Comparison of ENCODE assay signal across 14 mouse cellular contexts in genomic region chr11:115421972-115422371, GRCm38 (mm10). TPM values are rescaled to one million over a fixed set of nuclear protein-coding genes. Genes with fewer than 3 reads are reported as not detected.
DNase-seq lines count a peak whose midpoint lies in the region; ATAC-seq and TF ChIP-seq lines count a peak whose summit lies in the region.
"Had no signal": no experiment of that assay in that cellular context is flagged by ENCODE, and none has a peak within 500 bp of the region (broad histone marks: within the 10 kb centered on the region; RNA-seq: fewer than 3 reads in every experiment).

No protein-coding gene starts in this region.

- 91% methylated on average over 16 of the region's 16 CpGs for WGBS in hindbrain, embryonic 12.5 days
- 91% methylated on average over 16 of the region's 16 CpGs for WGBS in hindbrain, embryonic 13.5 days
- 86% methylated on average over 16 of the region's 16 CpGs for WGBS in midbrain, embryonic 15.5 days
- WGBS in midbrain, embryonic 16.5 days = 90% methylated on average over 16 of the region's 16 CpGs
- 84% methylated on average over 16 of the region's 16 CpGs for WGBS in stomach, postnatal 0 days

- H3K4me1 ChIP-seq in hindbrain, embryonic 12.5 days = peaks cover 23% of the 10 kb centered on the region
- peaks cover 43% of the 10 kb centered on the region for H3K4me1 ChIP-seq in hindbrain, embryonic 13.5 days (replicated peaks)
- H3K4me1 ChIP-seq in midbrain, embryonic 15.5 days = peaks cover 35% of the 10 kb centered on the region
- H3K4me1 ChIP-seq in midbrain, embryonic 16.5 days (ENCODE audit: control insufficient read depth, insufficient read depth, low read length) = peaks cover 24% of the 10 kb centered on the region
- H3K4me1 ChIP-seq in MEL (ENCODE audit: control insufficient read depth in 1 of 2, insufficient read depth in 2 of 2, low read length in 2 of 2) = peaks cover 0 to 18% of the 10 kb centered on the region in 2 experiments; a peak in 3 of 4 replicates
- peaks cover 8% of the 10 kb centered on the region; the same call in 1 of the 2 replicates for H3K4me1 ChIP-seq in stomach, postnatal 0 days (replicated peaks; ENCODE audit: control insufficient read depth, insufficient read depth)

- H3K27ac ChIP-seq in hindbrain, embryonic 12.5 days = no peak overlapping the region
- no peak overlapping the region for H3K27ac ChIP-seq in hindbrain, embryonic 13.5 days
- H3K27ac ChIP-seq in midbrain, embryonic 15.5 days = no peak overlapping the region
- no peak overlapping the region for H3K27ac ChIP-seq in midbrain, embryonic 16.5 days (ENCODE audit: low read length)
- no peak overlapping the region for H3K27ac ChIP-seq in MEL (ENCODE audit: control insufficient read depth, low read depth, low read length)
- H3K27ac ChIP-seq in stomach, postnatal 0 days (replicated peaks) = no peak overlapping the region

- peaks cover 30% of the 10 kb centered on the region for H3K79me2 ChIP-seq in MEL (ENCODE audit: control insufficient read depth, insufficient read depth, low read length, poor library complexity)

- no peak for TF ChIP-seq EP300 in MEL (IDR thresholded peaks at IDR 0.05; ENCODE audit: low read depth in 1 of 2, low read length in 2 of 2)
- TF ChIP-seq EP300 in stomach, postnatal 0 days (optimal IDR thresholded peaks at IDR 0.05) = no peak

- no peak for ATAC-seq in hindbrain, embryonic 12.5 days (ENCODE audit: low FRiP score)
- no peak for ATAC-seq in hindbrain, embryonic 13.5 days (ENCODE audit: low FRiP score)
- ATAC-seq in midbrain, embryonic 15.5 days (replicated peaks) = no peak
- ATAC-seq in midbrain, embryonic 16.5 days = no peak
- no peak for ATAC-seq in stomach, postnatal 0 days (ENCODE audit: low FRiP score, low TSS enrichment)
- ATAC-seq: inflammation-experienced regulatory T-cells, adult 6 months had no signal

- 0 out of 2 replicates have a peak overlapping the region, but pooled peaks have one; percentile 24 for H3K9ac ChIP-seq in hindbrain, embryonic 12.5 days
- H3K9ac ChIP-seq in hindbrain, embryonic 13.5 days = no peak overlapping the region
- no peak overlapping the region for H3K9ac ChIP-seq in midbrain, embryonic 15.5 days
- H3K9ac ChIP-seq in midbrain, embryonic 16.5 days (ENCODE audit: low read depth, low read length) = no peak overlapping the region
- no peak overlapping the region for H3K9ac ChIP-seq in MEL (ENCODE audit: control insufficient read depth, low read depth, low read length, poor library complexity, severe bottlenecking)
- H3K9ac ChIP-seq in stomach, postnatal 0 days (ENCODE audit: low read length) = no peak overlapping the region

- no peaks in the 10 kb centered on the region for H3K9me3 ChIP-seq in hindbrain, embryonic 12.5 days (replicated peaks)
- H3K9me3 ChIP-seq in hindbrain, embryonic 13.5 days = no peaks in the 10 kb centered on the region
- H3K9me3 ChIP-seq in midbrain, embryonic 15.5 days = no peaks in the 10 kb centered on the region
- H3K9me3 ChIP-seq in midbrain, embryonic 16.5 days (replicated peaks; ENCODE audit: control insufficient read depth, low read length, poor library complexity, severe bottlenecking) = no peaks in the 10 kb centered on the region
- H3K9me3 ChIP-seq in MEL (replicated peaks; ENCODE audit: insufficient read depth, low read length) = no peaks in the 10 kb centered on the region
- no peaks in the 10 kb centered on the region for H3K9me3 ChIP-seq in stomach, postnatal 0 days (ENCODE audit: control insufficient read depth, low read length)

- no peak for TF ChIP-seq POLR2A in MEL (IDR thresholded peaks at IDR 0.05; ENCODE audit: control insufficient read depth in 1 of 2, insufficient read depth in 1 of 2, low read depth in 1 of 2, low read length in 2 of 2, poor library complexity in 1 of 2)

- DNase-seq in MEL (ENCODE audit: low read depth, low spot score) = no peak
- no peak for DNase-seq in stomach, postnatal 0 days (ENCODE audit: low spot score)
- DNase-seq in lung, postnatal 10 days = no peak
- DNase-seq: cerebellum, adult 18-20 months; kidney, postnatal 10 days; lung, adult 2 months had no signal

- no peaks in the 10 kb centered on the region for H3K27me3 ChIP-seq in hindbrain, embryonic 12.5 days
- H3K27me3 ChIP-seq in hindbrain, embryonic 13.5 days = no peaks in the 10 kb centered on the region
- no peaks in the 10 kb centered on the region for H3K27me3 ChIP-seq in midbrain, embryonic 15.5 days (replicated peaks)
- H3K27me3 ChIP-seq in midbrain, embryonic 16.5 days (ENCODE audit: control insufficient read depth, insufficient read depth, low read depth, low read length) = no peaks in the 10 kb centered on the region
- H3K27me3 ChIP-seq in MEL (ENCODE audit: control insufficient read depth in 1 of 2, insufficient read depth in 2 of 2, low read length in 2 of 2) = no peaks in the 10 kb centered on the region
- no peaks in the 10 kb centered on the region for H3K27me3 ChIP-seq in stomach, postnatal 0 days (ENCODE audit: control insufficient read depth, insufficient read depth, low read length)

- TF ChIP-seq CTCF in MEL (IDR thresholded peaks at IDR 0.05 in 2 of 3, conservative IDR thresholded peaks at IDR 0.05 in 1 of 3; ENCODE audit: control insufficient read depth in 1 of 3, insufficient read depth in 1 of 3, low read depth in 2 of 3, low read length in 3 of 3, poor library complexity in 1 of 3, severe bottlenecking in 1 of 3) = no peak
- TF ChIP-seq CTCF in stomach, postnatal 0 days (IDR thresholded peaks at IDR 0.05; ENCODE audit: low read depth) = no peak

- H3K4me3 ChIP-seq in hindbrain, embryonic 12.5 days = no peak overlapping the region
- H3K4me3 ChIP-seq in hindbrain, embryonic 13.5 days = no peak overlapping the region
- no peak overlapping the region for H3K4me3 ChIP-seq in midbrain, embryonic 15.5 days
- H3K4me3 ChIP-seq in midbrain, embryonic 16.5 days (ENCODE audit: low read depth, low read length) = no peak overlapping the region
- H3K4me3 ChIP-seq in MEL (ENCODE audit: control insufficient read depth in 1 of 2, insufficient read depth in 1 of 2, low read depth in 2 of 2, low read length in 2 of 2) = no peak overlapping the region
- no peak overlapping the region for H3K4me3 ChIP-seq in stomach, postnatal 0 days (ENCODE audit: low read depth, low read length)

- peak overlapping the region; percentile 98; the same call in 1 of the 2 replicates for H3K4me2 ChIP-seq in hindbrain, embryonic 12.5 days (replicated peaks)
- H3K4me2 ChIP-seq in hindbrain, embryonic 13.5 days = no peak overlapping the region
- H3K4me2 ChIP-seq in midbrain, embryonic 15.5 days = peak overlapping the region; percentile 96; the same call in 1 of the 2 replicates
- H3K4me2 ChIP-seq in midbrain, embryonic 16.5 days (ENCODE audit: low read length) = no peak overlapping the region
- H3K4me2 ChIP-seq in stomach, postnatal 0 days (replicated peaks; ENCODE audit: low read depth) = 0 out of 2 replicates have a peak overlapping the region, but pooled peaks have one; percentile 11

- H3K36me3 ChIP-seq in hindbrain, embryonic 12.5 days = peaks cover 39% of the 10 kb centered on the region
- H3K36me3 ChIP-seq in hindbrain, embryonic 13.5 days = peaks cover 42% of the 10 kb centered on the region
- no peaks in the 10 kb centered on the region; the same call in 1 of the 2 replicates for H3K36me3 ChIP-seq in midbrain, embryonic 15.5 days (replicated peaks)
- peaks cover 17% of the 10 kb centered on the region; the same call in 1 of the 2 replicates for H3K36me3 ChIP-seq in midbrain, embryonic 16.5 days (ENCODE audit: control insufficient read depth, insufficient read depth, low read length)
- peaks cover 0 to 23% of the 10 kb centered on the region in 2 experiments; a peak in 2 of 4 replicates for H3K36me3 ChIP-seq in MEL (ENCODE audit: control insufficient read depth in 1 of 2, insufficient read depth in 2 of 2, low read length in 2 of 2)
- peaks cover 3% of the 10 kb centered on the region; the same call in 1 of the 2 replicates for H3K36me3 ChIP-seq in stomach, postnatal 0 days (ENCODE audit: control insufficient read depth, insufficient read depth, low read length)

- TF ChIP-seq RAD21 in MEL (IDR thresholded peaks at IDR 0.05; ENCODE audit: low read depth, low read length) = no peak

RNA-seq across cellular contexts. Expression of gene Kctd2, which starts 2.0 kb away (rescaled TPM):
- 30.0 and 33.0 TPM in 2 replicates for polyA plus RNA-seq in hindbrain, embryonic 12.5 days (2016; fragmentation: Nextera tagmentation; extraction: Ambion mirVana)
- polyA plus RNA-seq in hindbrain, embryonic 13.5 days (2015; fragmentation: Nextera tagmentation; extraction: Ambion mirVana) = 17.7 and 22.2 TPM in 2 replicates
- 32.3 and 34.8 TPM in 2 replicates for polyA plus RNA-seq in midbrain, embryonic 15.5 days (2015; fragmentation: Nextera tagmentation; extraction: Ambion mirVana)
- 20.1 and 23.1 TPM in 2 replicates for polyA plus RNA-seq in midbrain, embryonic 16.5 days (2015; fragmentation: Nextera tagmentation; extraction: Ambion mirVana)
- total RNA-seq in MEL (2012; rRNA removed) = 12.3 and 13.2 TPM in 2 replicates
- polyA plus RNA-seq in MEL (2012; ENCODE audit: insufficient read depth in 1 of 2, insufficient read length in 2 of 2, low read depth in 1 of 2, low replicate concordance in 2 of 2, missing spikeins in 1 of 2) = 10 to 100 TPM in 1 of 2 experiments, not detected in 1; 20.6 TPM
- 11.6 and 13.0 TPM in 2 replicates for polyA plus RNA-seq in stomach, postnatal 0 days (2015; fragmentation: Nextera tagmentation; extraction: Ambion mirVana)

RNA-seq across cellular contexts. Expression of gene Atp5h, which starts 2.2 kb away (rescaled TPM):
- 810 and 835 TPM in 2 replicates for polyA plus RNA-seq in hindbrain, embryonic 12.5 days (2016; fragmentation: Nextera tagmentation; extraction: Ambion mirVana)
- polyA plus RNA-seq in hindbrain, embryonic 13.5 days (2015; fragmentation: Nextera tagmentation; extraction: Ambion mirVana) = 945 and 956 TPM in 2 replicates
- 782 and 789 TPM in 2 replicates for polyA plus RNA-seq in midbrain, embryonic 15.5 days (2015; fragmentation: Nextera tagmentation; extraction: Ambion mirVana)
- 773 and 819 TPM in 2 replicates for polyA plus RNA-seq in midbrain, embryonic 16.5 days (2015; fragmentation: Nextera tagmentation; extraction: Ambion mirVana)
- 665 and 706 TPM in 2 replicates for total RNA-seq in MEL (2012; rRNA removed)
- 1,000 to 10,000 TPM in 1 of 2 experiments, 100 to 1,000 TPM in 1; 525 to 1,715 TPM for polyA plus RNA-seq in MEL (2012; ENCODE audit: insufficient read depth in 1 of 2, insufficient read length in 2 of 2, low read depth in 1 of 2, low replicate concordance in 2 of 2, missing spikeins in 1 of 2)
- polyA plus RNA-seq in stomach, postnatal 0 days (2015; fragmentation: Nextera tagmentation; extraction: Ambion mirVana) = 883 and 916 TPM in 2 replicates

RNA-seq across cellular contexts. Expression of gene Trim80, which starts 18.4 kb away (rescaled TPM):
- polyA plus RNA-seq in hindbrain, embryonic 12.5 days (2016; fragmentation: Nextera tagmentation; extraction: Ambion mirVana) = 0.20 TPM in 1 of 2 replicates, not detected in the other
- not detected in 2 replicates for polyA plus RNA-seq in hindbrain, embryonic 13.5 days (2015; fragmentation: Nextera tagmentation; extraction: Ambion mirVana)
- polyA plus RNA-seq in midbrain, embryonic 15.5 days (2015; fragmentation: Nextera tagmentation; extraction: Ambion mirVana) = not detected in 2 replicates
- not detected in 2 replicates for polyA plus RNA-seq in midbrain, embryonic 16.5 days (2015; fragmentation: Nextera tagmentation; extraction: Ambion mirVana)
- not detected in 2 replicates for total RNA-seq in MEL (2012; rRNA removed)
- polyA plus RNA-seq in MEL (2012; ENCODE audit: insufficient read depth in 1 of 2, insufficient read length in 2 of 2, low read depth in 1 of 2, low replicate concordance in 2 of 2, missing spikeins in 1 of 2) = not detected
- polyA plus RNA-seq in stomach, postnatal 0 days (2015; fragmentation: Nextera tagmentation; extraction: Ambion mirVana) = 0.10 and 0.13 TPM in 2 replicates
- total RNA-seq: gastrocnemius, postnatal 4 days; megakaryocyte, adult 5-6 weeks had no signal
- polyA plus RNA-seq: inflammation-experienced regulatory T-cells, adult 6 months; myocyte had no signal

RNA-seq across cellular contexts. Expression of gene Mrpl58, which starts 18.4 kb away (rescaled TPM):
- 180 and 190 TPM in 2 replicates for polyA plus RNA-seq in hindbrain, embryonic 12.5 days (2016; fragmentation: Nextera tagmentation; extraction: Ambion mirVana)
- 196 and 205 TPM in 2 replicates for polyA plus RNA-seq in hindbrain, embryonic 13.5 days (2015; fragmentation: Nextera tagmentation; extraction: Ambion mirVana)
- 182 and 191 TPM in 2 replicates for polyA plus RNA-seq in midbrain, embryonic 15.5 days (2015; fragmentation: Nextera tagmentation; extraction: Ambion mirVana)
- polyA plus RNA-seq in midbrain, embryonic 16.5 days (2015; fragmentation: Nextera tagmentation; extraction: Ambion mirVana) = 173 and 180 TPM in 2 replicates
- total RNA-seq in MEL (2012; rRNA removed) = 132 and 137 TPM in 2 replicates
- 100 to 1,000 TPM in 1 of 2 experiments, not detected in 1; 137 TPM for polyA plus RNA-seq in MEL (2012; ENCODE audit: insufficient read depth in 1 of 2, insufficient read length in 2 of 2, low read depth in 1 of 2, low replicate concordance in 2 of 2, missing spikeins in 1 of 2)
- 138 and 144 TPM in 2 replicates for polyA plus RNA-seq in stomach, postnatal 0 days (2015; fragmentation: Nextera tagmentation; extraction: Ambion mirVana)

RNA-seq across cellular contexts. Expression of gene Cdr2l, which starts 40.3 kb away (rescaled TPM):
- 27.6 and 28.8 TPM in 2 replicates for polyA plus RNA-seq in hindbrain, embryonic 12.5 days (2016; fragmentation: Nextera tagmentation; extraction: Ambion mirVana)
- 22.4 and 23.2 TPM in 2 replicates for polyA plus RNA-seq in hindbrain, embryonic 13.5 days (2015; fragmentation: Nextera tagmentation; extraction: Ambion mirVana)
- 26.9 and 27.3 TPM in 2 replicates for polyA plus RNA-seq in midbrain, embryonic 15.5 days (2015; fragmentation: Nextera tagmentation; extraction: Ambion mirVana)
- 18.5 and 21.6 TPM in 2 replicates for polyA plus RNA-seq in midbrain, embryonic 16.5 days (2015; fragmentation: Nextera tagmentation; extraction: Ambion mirVana)
- 6.3 and 8.2 TPM in 2 replicates for total RNA-seq in MEL (2012; rRNA removed)
- 1 to 10 TPM in 1 of 2 experiments, not detected in 1; 5.2 TPM for polyA plus RNA-seq in MEL (2012; ENCODE audit: insufficient read depth in 1 of 2, insufficient read length in 2 of 2, low read depth in 1 of 2, low replicate concordance in 2 of 2, missing spikeins in 1 of 2)
- 3.9 and 4.1 TPM in 2 replicates for polyA plus RNA-seq in stomach, postnatal 0 days (2015; fragmentation: Nextera tagmentation; extraction: Ambion mirVana)
- polyA plus RNA-seq: inflammation-experienced regulatory T-cells, adult 6 months had no signal

Comparison
In these comparisons a context has a peak if more than half of its experiments do, and no peak if none do; other contexts are left out.
1. H3K4me2 ChIP-seq: peak in hindbrain, embryonic 12.5 days (single experiment), midbrain, embryonic 15.5 days (single experiment) and stomach, postnatal 0 days (single experiment); none in hindbrain, embryonic 13.5 days (single experiment) and midbrain, embryonic 16.5 days (single experiment).